Mouse (Mus musculus) G1E (cell line): ENCODE data around the gene Adcy6.

Source experiments
- CTCF ChIP-seq: IDR thresholded peaks from 2 replicates; pipeline ENCODE4 v1.5.1; 2012; ENCODE audit warnings: low read depth, low read length, inconsistent platforms, mixed read lengths
- GATA1 ChIP-seq: IDR thresholded peaks from 2 replicates; pipeline ENCODE4 v1.6.1; 2012; ENCODE audit warnings: borderline replicate concordance, low read length, inconsistent platforms, mixed read lengths
- GATA2 ChIP-seq: IDR thresholded peaks from 2 replicates; pipeline ENCODE4 v1.6.1; 2012; ENCODE audit warnings: low read depth, low read length, inconsistent platforms, borderline replicate concordance
- POLR2AphosphoS5 ChIP-seq: IDR thresholded peaks from 2 replicates; pipeline ENCODE4 v1.6.1; 2012; ENCODE audit warnings: low read depth, low read length, inconsistent platforms; ENCODE audit not compliant: insufficient replicate concordance
- TAL1 ChIP-seq: conservative IDR thresholded peaks from 2 replicates; pipeline ENCODE4 v1.6.1; 2012; ENCODE audit warnings: low read depth, low read length, inconsistent platforms, mixed read lengths

GRCm38 (mm10) chr15:98545151-98545550 lies 64.7 kb downstream of the Adcy6 start:
- no peak for TF ChIP-seq CTCF
- TF ChIP-seq GATA1: no peak
- TF ChIP-seq POLR2AphosphoS5: no peak
- TF ChIP-seq TAL1: no peak
- no peak for TF ChIP-seq GATA2
